Comparison of ENCODE assay signal across 1 mouse cellular context in genomic region chr2:127128926-127129325, GRCm38 (mm10).
TF ChIP-seq lines count a peak whose summit lies in the region.

No protein-coding gene starts in this region.

TF ChIP-seq in C2C12, 6 proteins besides CTCF, POLR2A, EP300 and RAD21:
- TF ChIP-seq MYOG (IDR thresholded peaks at IDR 0.05; ENCODE audit: control insufficient read depth, extremely low read depth, insufficient read length) (no peak), MAX (IDR thresholded peaks at IDR 0.05) (no peak), USF1 (IDR thresholded peaks at IDR 0.05; ENCODE audit: low read depth) (no peak), CEBPB (IDR thresholded peaks at IDR 0.05; ENCODE audit: low read depth) (no peak), FOSL1 (IDR thresholded peaks at IDR 0.05; ENCODE audit: insufficient read depth, low read length, poor library complexity, severe bottlenecking) (no peak), MYOD1 (IDR thresholded peaks at IDR 0.05; ENCODE audit: control insufficient read depth, insufficient read length, low read depth) (peak; percentile 4)
TF ChIP-seq in C2C12: peak in this region for 1.
